Mouse (Mus musculus): ENCODE results near the gene Ldb2.

Ldb2 gene

GRCm38 (mm10) chr5:44725501-44725900, 74.0 kb downstream of the Ldb2 start:
- in situ Hi-C loops (cut with MboI; ENCODE audit: unreplicated experiment in 2 of 2) = no loop called here

- in situ Hi-C loops (cut with MboI; ENCODE audit: unreplicated experiment in 2 of 2) = no loop called here
Observed at GRCm38 (mm10) chr5:44719872-44720271, 79.6 kb downstream of the Ldb2 start.

DNA sequence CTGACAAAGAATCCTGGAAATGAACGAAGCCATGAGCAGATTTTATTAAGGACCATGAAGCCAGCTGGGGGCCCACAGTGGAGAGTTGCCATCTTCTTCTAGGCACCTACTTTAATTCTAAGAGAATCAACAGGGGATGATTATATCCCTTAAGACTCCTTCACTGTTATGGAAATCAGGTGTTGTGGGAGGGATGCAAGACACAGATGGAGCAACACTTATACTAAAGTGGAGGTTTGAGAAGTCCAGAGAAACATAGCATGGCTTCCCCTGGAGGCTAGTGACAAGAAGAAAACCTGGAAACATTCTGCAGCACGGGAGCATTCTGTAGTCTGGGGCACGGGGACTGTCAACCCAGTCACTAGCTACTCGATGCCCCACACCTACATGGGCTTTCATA, 85.0 kb downstream of the Ldb2 start:
- in situ Hi-C loops (cut with MboI; ENCODE audit: unreplicated experiment in 2 of 2) = no loop called here

DNA sequence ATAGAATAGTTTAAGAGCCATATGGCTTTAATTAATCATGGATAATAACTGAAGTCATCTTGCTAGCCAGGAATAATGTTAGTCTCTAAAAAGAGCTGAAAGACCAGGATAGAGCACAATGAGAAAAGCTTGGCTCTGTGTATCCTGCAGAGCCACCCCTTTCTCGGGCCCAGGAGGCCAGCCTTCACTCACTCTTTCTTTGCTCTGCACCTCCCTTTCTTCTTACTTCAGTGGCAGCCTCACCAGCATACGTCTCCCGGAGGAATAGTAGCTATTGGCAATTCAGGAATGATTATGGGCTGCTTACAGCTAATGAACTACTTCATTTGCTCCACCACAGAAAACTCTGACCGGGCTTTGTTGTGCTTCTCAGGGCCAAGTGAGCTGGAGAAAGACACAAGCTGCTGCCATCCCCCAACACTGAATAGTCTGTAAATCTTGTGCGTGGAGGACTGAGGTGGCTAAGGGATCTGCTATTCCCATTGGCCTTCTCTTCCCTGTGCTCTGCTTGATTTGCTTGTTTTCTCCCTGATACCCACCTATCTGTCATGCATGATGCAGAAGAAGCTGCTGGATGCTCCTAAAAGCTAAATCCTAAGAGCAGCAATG, 86.2 kb downstream of the Ldb2 start:
- in situ Hi-C loops (cut with MboI; ENCODE audit: unreplicated experiment in 2 of 2) = no loop called here

GRCm38 (mm10) chr5:44711211-44711610, 88.3 kb downstream of the Ldb2 start:
- in situ Hi-C loops (cut with MboI; ENCODE audit: unreplicated experiment in 2 of 2) = no loop called here

DNA sequence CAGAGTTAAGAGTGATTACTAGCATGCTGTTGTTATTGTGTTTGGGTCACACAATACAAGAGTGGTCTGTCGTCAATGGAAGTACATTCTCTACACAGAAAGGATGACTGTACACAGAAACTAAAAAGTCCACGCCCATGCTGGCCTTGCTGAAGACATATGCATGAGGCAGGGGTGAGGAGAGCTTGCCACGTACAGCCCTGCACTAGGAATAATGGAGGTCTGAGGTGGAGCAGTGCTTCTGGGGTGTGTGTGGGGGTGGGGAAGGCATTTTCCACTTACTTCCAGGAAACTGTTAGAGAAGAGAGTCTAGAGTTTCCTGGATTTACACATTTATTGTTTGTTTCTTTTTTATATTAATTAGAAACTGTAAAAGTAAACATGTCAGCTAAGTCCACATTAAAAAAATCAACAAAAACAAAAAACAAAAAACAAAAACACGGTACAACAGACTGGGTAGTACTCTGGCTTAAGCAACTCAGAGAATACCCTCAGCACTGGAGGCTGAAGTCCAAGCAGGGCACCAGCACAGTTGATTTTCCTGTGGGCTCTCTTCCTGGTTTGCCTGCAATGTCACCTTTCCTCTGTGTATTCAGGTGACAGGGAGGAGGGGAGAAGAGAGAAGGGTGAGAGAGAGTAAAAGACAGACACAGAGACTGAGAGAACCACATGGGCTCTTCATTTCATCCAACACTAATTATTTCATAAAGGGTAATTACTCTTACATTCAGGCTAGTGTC, 89.2 kb downstream of the Ldb2 start:
- in situ Hi-C loops (cut with MboI; ENCODE audit: unreplicated experiment in 2 of 2) = no loop called here

DNA sequence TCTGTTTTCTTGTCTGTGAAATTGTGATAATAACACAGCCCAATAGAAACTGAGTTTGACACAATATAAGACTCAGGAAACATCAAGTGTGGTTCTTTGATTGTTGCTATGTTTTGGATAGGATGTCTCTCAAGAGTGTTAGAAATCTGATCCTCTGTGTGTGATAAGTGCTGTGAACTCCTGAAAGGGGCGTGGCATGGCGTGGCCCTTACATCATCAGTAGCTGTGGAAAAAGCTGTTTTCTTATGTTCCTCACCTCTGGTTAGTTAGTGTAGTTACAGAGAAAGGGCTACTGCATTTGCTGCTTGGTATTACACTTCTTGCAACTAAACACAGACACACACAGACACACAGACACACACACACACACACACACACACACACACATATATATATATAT, 90.2 kb downstream of the Ldb2 start:
- in situ Hi-C loops (cut with MboI; ENCODE audit: unreplicated experiment in 2 of 2) = no loop called here

DNA sequence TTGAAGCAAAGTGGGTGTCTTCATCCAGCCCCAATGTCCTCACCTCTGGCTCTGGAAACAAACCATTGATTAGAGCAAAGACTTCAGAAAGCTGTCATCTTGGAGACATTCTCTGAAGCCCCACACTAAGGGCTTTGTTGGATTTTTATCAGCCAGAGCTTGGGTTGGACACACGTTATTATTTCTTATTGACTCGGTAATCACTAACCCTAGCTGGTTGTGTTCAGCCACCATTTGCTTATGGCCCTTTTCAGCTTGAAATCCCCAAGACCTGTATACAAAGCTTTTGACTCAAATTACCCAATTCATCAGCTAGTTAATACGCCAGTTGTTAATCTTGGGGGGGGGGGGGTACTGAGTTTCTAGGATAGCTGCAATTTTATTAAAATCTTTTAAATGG, 91.5 kb downstream of the Ldb2 start:
- in situ Hi-C loops (cut with MboI; ENCODE audit: unreplicated experiment in 2 of 2) = no loop called here

DNA sequence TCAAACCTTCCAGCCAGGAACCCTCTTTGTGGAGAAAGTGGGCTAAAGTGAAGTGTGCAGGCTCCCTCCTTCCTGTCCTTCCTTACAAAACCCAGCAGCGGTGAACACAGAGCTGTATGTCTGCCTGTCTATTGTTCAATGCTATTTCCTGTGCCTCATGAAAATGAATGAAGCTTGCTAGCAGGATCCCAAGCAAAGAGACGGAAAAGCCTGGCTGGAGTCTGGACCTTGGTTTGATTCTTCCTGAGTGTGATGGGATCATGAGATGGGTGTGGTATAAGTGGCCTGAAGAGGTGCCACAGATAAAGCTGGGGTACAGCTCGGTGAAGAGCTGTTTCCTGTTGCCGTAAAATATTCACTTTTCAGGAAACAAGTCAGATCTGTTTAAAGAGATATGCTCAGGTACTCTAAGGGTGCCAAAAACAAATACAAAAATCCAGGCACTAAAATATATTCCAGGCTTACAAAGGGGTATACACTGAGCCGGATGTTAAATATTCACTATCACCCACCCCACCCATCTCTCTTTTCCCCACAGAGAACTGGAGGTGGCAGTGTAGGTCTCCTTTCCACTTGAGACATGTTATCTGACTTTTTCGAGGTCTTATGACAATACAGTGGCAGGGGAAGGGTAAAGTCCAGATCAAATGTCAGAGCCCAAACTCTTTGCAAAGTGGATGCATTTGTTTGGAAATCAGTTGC, 92.3 kb downstream of the Ldb2 start:
- in situ Hi-C loops (cut with MboI; ENCODE audit: unreplicated experiment in 2 of 2) = no loop called here

GRCm38 (mm10) chr5:44697993-44698392, 101.5 kb downstream of the Ldb2 start:
- in situ Hi-C loops (cut with MboI; ENCODE audit: unreplicated experiment in 2 of 2) = no loop called here

DNA sequence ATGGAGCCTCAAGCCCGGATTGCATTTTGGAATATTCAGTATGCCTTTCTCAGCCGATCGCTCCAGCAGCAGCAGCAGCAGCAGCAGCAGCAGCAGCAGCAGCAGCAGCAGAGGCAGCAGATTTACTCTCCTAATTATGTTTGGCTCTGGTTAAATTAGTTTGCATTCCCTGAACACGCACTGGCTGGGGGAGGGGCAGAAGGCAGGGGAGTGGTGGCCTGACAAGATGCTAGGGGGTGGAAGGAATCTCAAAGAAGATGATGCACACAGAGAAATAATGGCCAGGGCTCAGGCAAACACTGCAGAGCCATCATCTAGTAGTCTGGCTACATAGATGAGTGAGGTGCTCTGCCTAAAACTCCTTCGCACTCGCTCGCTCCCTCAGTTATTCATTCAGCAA, 102.9 kb downstream of the Ldb2 start:
- in situ Hi-C loops (cut with MboI; ENCODE audit: unreplicated experiment in 2 of 2) = no loop called here

- in situ Hi-C loops (cut with MboI; ENCODE audit: unreplicated experiment in 2 of 2) = no loop called here
Observed at GRCm38 (mm10) chr5:44693674-44694073, 105.8 kb downstream of the Ldb2 start.

- in situ Hi-C loops (cut with MboI; ENCODE audit: unreplicated experiment in 2 of 2) = no loop called here
Observed at GRCm38 (mm10) chr5:44686344-44686743, 113.1 kb downstream of the Ldb2 start.

- in situ Hi-C loops (cut with MboI; ENCODE audit: unreplicated experiment in 2 of 2) = no loop called here
Observed at GRCm38 (mm10) chr5:44681054-44681638, 118.3 kb downstream of the Ldb2 start.

GRCm38 (mm10) chr5:44677814-44678213, 121.7 kb downstream of the Ldb2 start:
- in situ Hi-C loops (cut with MboI; ENCODE audit: unreplicated experiment in 2 of 2) = no loop called here

DNA sequence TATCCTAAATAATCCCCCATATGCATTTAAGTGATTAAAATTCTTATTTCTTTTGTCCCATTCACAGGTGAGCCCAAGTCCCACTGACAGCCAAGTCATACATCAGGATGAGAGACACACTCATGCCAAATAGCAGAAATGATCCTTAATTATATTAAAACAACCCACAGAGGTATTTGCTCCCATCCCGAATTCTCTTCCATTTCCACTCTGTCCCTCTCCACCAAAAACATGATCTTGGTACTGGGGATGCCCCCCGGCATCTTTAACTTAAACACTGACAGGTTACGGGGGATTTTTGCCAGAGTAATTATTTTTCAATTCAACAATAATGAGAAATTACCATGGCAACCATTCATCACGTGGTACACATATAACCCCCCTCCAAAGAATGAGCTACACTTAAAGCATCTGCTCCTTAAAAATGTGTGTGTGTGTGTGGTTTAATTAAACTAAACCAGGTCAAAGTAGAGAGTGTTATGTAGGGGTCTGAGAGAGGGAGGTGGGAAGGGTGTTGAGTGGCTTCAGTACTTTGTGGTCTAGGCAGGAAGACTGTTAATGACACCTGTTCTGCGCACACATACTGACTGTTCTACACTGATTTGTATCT, 123.2 kb downstream of the Ldb2 start:
- in situ Hi-C loops (cut with MboI; ENCODE audit: unreplicated experiment in 2 of 2) = no loop called here

- in situ Hi-C loops (cut with MboI; ENCODE audit: unreplicated experiment in 2 of 2) = no loop called here
Observed at GRCm38 (mm10) chr5:44670336-44670735, 129.1 kb downstream of the Ldb2 start.

DNA sequence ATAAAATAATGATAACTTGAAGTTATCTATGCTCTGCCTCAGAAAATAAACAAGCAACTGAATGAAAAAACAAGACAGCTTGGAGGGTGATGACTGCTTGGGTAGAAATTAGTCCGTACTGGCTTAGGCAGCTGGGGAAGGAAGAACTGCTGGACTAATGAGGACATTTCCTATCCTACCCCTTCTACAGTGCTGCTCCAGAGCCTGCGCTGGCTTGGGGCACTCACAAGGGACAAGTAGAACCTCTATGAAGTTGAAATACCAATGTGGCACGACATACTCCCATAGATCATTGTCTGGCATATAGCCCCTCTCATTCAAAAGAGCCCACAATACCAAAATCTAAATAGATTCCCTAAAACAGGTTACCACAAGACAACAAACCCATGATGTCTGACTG, 131.6 kb downstream of the Ldb2 start:
- in situ Hi-C loops (cut with MboI; ENCODE audit: unreplicated experiment in 2 of 2) = no loop called here

- in situ Hi-C loops (cut with MboI; ENCODE audit: unreplicated experiment in 2 of 2) = no loop called here
Observed at GRCm38 (mm10) chr5:44667383-44667782, 132.1 kb downstream of the Ldb2 start.

DNA sequence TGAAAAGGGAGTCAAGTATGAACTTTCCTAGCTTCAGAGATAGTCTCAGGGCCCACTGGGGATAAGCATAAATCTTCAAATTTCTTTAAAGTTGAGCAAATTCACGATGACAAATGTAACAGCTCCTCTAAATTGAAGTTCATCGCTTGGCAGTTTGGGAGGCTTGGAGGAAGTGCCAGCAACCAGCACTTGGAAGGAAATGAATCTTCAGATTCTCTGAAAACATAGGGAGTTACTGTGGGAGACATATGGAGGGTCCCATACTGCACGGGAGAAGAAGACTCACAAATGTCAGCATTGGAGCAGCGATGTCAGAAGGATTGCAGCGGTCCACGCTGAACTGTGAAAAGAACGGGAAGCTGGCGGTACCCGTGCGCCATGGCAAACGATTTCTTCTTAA, 139.8 kb downstream of the Ldb2 start:
- in situ Hi-C loops (cut with MboI; ENCODE audit: unreplicated experiment in 2 of 2) = no loop called here

GRCm38 (mm10) chr5:44656707-44657106, 142.8 kb downstream of the Ldb2 start:
- in situ Hi-C loops (cut with MboI; ENCODE audit: unreplicated experiment in 2 of 2) = no loop called here
